Mouse (Mus musculus): Measurements from ENCODE around the gene Gigyf2. TPM values are rescaled to one million over a fixed set of nuclear protein-coding genes. Genes with fewer than 3 reads are reported as not detected.
A peak's percentile ranks its signal among the peaks of the same experiment; 100 is the strongest.

The Gigyf2 gene
- polyA plus RNA-seq, 1 experiment from 2014 or later = 21.0 TPM

- H3K4me3 ChIP-seq (ENCODE audit: low read depth, low read length) = no peak overlapping the region
- no peak overlapping the region for H3K4me2 ChIP-seq (replicated peaks; ENCODE audit: low read depth)
- no peaks in the 10 kb centered on the region for H3K4me1 ChIP-seq (replicated peaks; ENCODE audit: control insufficient read depth, insufficient read depth, low read length)
- TF ChIP-seq CTCF (IDR thresholded peaks at IDR 0.05; ENCODE audit: low read depth) = no peak
- H3K27ac ChIP-seq (ENCODE audit: low read depth, low read length) = no peak overlapping the region
- no peaks in the 10 kb centered on the region for H3K27me3 ChIP-seq (replicated peaks; ENCODE audit: control insufficient read depth, insufficient read depth, low read length)
- ATAC-seq = no peak
- H3K9me3 ChIP-seq (ENCODE audit: control insufficient read depth) = no peaks in the 10 kb centered on the region
- no peak overlapping the region for H3K9ac ChIP-seq (ENCODE audit: low read depth, low read length)
- no peaks in the 10 kb centered on the region for H3K36me3 ChIP-seq (ENCODE audit: control insufficient read depth, insufficient read depth)
- WGBS = 71% methylated on average over 8 of the region's 8 CpGs
These were observed 35.4 kb upstream of the Gigyf2 start for GRCm38 (mm10) chr1:87291416-87291815.

DNA sequence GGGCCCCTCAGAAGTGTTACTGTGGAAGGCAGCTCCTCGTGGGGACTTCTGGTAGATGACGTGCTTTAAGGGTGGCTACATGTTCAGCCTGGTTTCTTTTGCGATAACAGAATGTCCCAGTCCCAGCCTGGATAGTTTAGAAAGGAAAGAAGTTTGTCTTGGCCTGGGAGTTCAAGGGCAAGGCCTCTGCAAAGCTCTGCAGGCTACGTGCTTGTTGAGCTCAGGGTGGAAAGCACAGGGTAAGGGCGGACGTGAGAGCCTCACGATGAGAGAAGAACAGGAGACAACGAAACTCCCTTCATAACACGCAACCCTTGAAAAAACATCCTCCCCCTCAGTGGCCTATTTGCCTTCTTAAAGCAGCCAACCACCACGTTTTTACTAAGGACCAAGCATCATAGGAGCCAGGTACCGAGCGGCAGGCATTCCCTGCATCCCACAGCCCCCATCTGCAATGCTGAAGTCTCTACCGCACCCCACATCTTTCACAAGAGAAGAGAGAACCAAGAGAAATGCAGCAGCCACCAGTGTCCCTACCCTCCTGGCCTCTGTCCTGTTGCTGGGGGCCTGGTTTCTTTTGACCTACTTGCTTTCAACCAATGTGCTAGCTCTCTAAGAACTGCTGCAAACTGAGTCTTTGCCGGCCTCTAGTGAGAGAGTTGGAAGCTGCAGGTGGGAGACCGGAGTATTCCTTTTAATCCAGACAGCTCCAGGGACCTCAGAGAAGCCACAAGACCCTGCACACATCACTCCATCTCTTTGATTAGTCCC, 34.2 kb upstream of the Gigyf2 start:
- Histone ChIP-seq H3K9me3 (ENCODE audit: control insufficient read depth) (no peaks in the 10 kb centered on the region), H3K27me3 (replicated peaks; ENCODE audit: control insufficient read depth, insufficient read depth, low read length) (no peaks in the 10 kb centered on the region), H3K4me3 (ENCODE audit: low read depth, low read length) (no peak overlapping the region), H3K4me1 (replicated peaks; ENCODE audit: control insufficient read depth, insufficient read depth, low read length) (no peaks in the 10 kb centered on the region), H3K4me2 (replicated peaks; ENCODE audit: low read depth) (no peak overlapping the region), H3K27ac (ENCODE audit: low read depth, low read length) (no peak overlapping the region), H3K9ac (ENCODE audit: low read depth, low read length) (no peak overlapping the region), H3K36me3 (ENCODE audit: control insufficient read depth, insufficient read depth) (no peaks in the 10 kb centered on the region)
- ATAC-seq = no peak
- 71% methylated on average over 15 of the region's 15 CpGs for WGBS
- TF ChIP-seq CTCF (IDR thresholded peaks at IDR 0.05; ENCODE audit: low read depth) = peak; percentile 65

- Histone ChIP-seq H3K36me3 (ENCODE audit: control insufficient read depth, insufficient read depth) (no peaks in the 10 kb centered on the region), H3K4me1 (replicated peaks; ENCODE audit: control insufficient read depth, insufficient read depth, low read length) (no peaks in the 10 kb centered on the region), H3K4me2 (replicated peaks; ENCODE audit: low read depth) (peak overlapping the region; percentile 32; the same call in 1 of the 2 replicates), H3K27me3 (replicated peaks; ENCODE audit: control insufficient read depth, insufficient read depth, low read length) (no peaks in the 10 kb centered on the region), H3K27ac (ENCODE audit: low read depth, low read length) (no peak overlapping the region), H3K9me3 (ENCODE audit: control insufficient read depth) (no peaks in the 10 kb centered on the region), H3K9ac (ENCODE audit: low read depth, low read length) (no peak overlapping the region), H3K4me3 (ENCODE audit: low read depth, low read length) (no peak overlapping the region)
- no peak for TF ChIP-seq CTCF (IDR thresholded peaks at IDR 0.05; ENCODE audit: low read depth)
- ATAC-seq = 0 out of 2 replicates have a peak, but pooled peaks have one; percentile 34
- WGBS = 50% methylated on average over 4 of the region's 4 CpGs
These were observed 32.6 kb upstream of the Gigyf2 start for GRCm38 (mm10) chr1:87294063-87294710.

DNA sequence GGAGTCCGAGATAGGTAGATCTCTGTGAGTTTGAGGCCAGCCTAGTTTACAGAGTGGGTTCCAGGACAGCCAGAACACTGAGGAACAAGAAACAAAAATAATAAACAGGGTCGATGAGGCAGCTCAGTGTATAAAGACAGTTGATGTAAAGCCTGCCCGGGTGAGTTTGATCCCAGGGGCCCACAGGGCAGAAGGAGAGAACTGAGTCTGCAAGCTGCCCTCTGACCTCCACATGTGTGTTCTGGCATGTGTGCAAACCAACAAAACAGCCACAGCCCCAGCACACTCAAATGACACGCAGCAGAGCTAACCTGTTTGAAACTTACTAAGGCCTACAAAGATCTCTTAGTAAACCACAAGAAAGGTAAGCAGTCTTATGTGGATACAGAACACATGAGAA, 31.8 kb upstream of the Gigyf2 start:
- no peak overlapping the region for H3K4me2 ChIP-seq (replicated peaks; ENCODE audit: low read depth)
- no peaks in the 10 kb centered on the region for H3K9me3 ChIP-seq (ENCODE audit: control insufficient read depth)
- no peaks in the 10 kb centered on the region for H3K27me3 ChIP-seq (replicated peaks; ENCODE audit: control insufficient read depth, insufficient read depth, low read length)
- no peaks in the 10 kb centered on the region for H3K4me1 ChIP-seq (replicated peaks; ENCODE audit: control insufficient read depth, insufficient read depth, low read length)
- no peak for TF ChIP-seq CTCF (IDR thresholded peaks at IDR 0.05; ENCODE audit: low read depth)
- H3K36me3 ChIP-seq (ENCODE audit: control insufficient read depth, insufficient read depth) = no peaks in the 10 kb centered on the region
- H3K27ac ChIP-seq (ENCODE audit: low read depth, low read length) = no peak overlapping the region
- no peak overlapping the region for H3K4me3 ChIP-seq (ENCODE audit: low read depth, low read length)
- no peak for ATAC-seq
- no peak overlapping the region for H3K9ac ChIP-seq (ENCODE audit: low read depth, low read length)
- WGBS = 36% methylated on average over 4 of the region's 4 CpGs

- no peak overlapping the region for H3K27ac ChIP-seq (ENCODE audit: low read depth, low read length)
- H3K9me3 ChIP-seq (ENCODE audit: control insufficient read depth) = no peaks in the 10 kb centered on the region
- H3K9ac ChIP-seq (ENCODE audit: low read depth, low read length) = no peak overlapping the region
- H3K36me3 ChIP-seq (ENCODE audit: control insufficient read depth, insufficient read depth) = no peaks in the 10 kb centered on the region
- H3K4me2 ChIP-seq (replicated peaks; ENCODE audit: low read depth) = no peak overlapping the region
- H3K4me3 ChIP-seq (ENCODE audit: low read depth, low read length) = no peak overlapping the region
- ATAC-seq = no peak
- no peaks in the 10 kb centered on the region for H3K27me3 ChIP-seq (replicated peaks; ENCODE audit: control insufficient read depth, insufficient read depth, low read length)
- no peak for TF ChIP-seq CTCF (IDR thresholded peaks at IDR 0.05; ENCODE audit: low read depth)
- no peaks in the 10 kb centered on the region for H3K4me1 ChIP-seq (replicated peaks; ENCODE audit: control insufficient read depth, insufficient read depth, low read length)
- WGBS = 87% methylated on average over 10 of the region's 10 CpGs
These were observed 29.4 kb upstream of the Gigyf2 start for GRCm38 (mm10) chr1:87297346-87297925.
